Mouse (Mus musculus) v-Abl transformed pro-B cells (cell line): ENCODE results near the gene Mfsd13b.
"Not testable (repeated sequence)": the region's sequence is repeated elsewhere in the genome, so short reads cannot be mapped to it uniquely, and the experiment has no call there.

Experiments used
- in situ Hi-C, 2 experiments: fragments of 400-800 bp; cut with MboI; formaldehyde crosslinking; loops; one replicate each; pipeline ENCODE4 v1.15.1; 2025; ENCODE audit not compliant: unreplicated experiment in 2 of 2

Gene Mfsd13b

DNA sequence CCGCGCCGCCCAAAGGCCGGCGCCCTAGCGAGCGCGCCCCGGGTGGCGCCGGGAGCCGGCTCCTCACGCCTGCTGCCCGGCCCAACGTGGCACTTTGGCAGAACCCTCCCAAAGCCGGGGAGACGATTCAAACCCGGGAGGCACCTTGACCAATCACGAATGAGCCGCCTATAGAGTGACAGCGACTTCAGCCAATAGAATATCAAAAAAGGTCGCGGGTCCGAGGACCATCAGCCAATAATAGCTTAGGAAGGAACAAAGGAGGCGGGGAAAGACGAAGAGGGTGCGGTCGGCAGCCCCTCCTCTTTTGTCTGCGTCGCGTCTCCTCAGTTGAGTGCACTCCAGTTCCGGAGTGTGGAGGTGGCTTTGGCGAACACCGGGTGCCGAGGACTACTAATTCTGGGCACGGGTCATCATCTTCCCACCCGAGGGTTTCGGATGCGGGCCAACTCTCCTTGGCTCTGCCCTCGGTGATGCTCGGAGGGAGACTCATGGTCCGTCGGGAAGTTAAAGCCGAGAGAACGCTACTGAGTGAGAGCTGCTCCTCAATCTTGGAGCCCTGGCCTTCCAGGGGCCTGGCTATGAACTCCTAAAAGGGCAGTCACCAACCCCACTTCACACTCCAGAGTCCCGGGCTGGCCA, at the start of gene Mfsd13b, which contains the start of gene Cdr2:
Mfsd13b (plus strand) TSS at position 310 of the 642 bp plus-strand sequence.
Cdr2 (minus strand) TSS at position 113 of the 642 bp plus-strand sequence.
- in situ Hi-C loops: no loop called here

DNA sequence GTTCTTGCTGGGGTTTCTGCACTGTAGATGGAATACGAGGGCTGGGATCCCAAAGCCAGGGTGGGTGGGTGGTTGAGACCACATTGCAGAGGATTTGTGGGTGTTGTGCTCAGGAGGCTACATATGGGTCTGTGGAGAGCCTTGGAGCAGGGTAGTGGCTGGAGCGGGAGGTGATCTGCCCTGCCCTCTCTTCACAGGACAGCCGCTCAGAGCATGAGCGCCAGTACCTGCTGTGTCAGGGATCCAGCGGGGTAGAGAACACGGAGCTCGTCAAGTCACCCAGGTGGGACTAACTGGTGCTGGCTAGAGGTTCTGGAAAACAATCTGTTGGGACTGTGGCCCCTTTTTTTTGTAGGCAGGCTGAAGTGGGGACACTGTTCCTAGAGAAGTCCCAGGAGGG, 49.2 kb upstream of the Mfsd13b start:
- in situ Hi-C loops: loop anchor here (5.0 to 25.0 kb wide), 3 partner anchors 134 to 704 kb away; no protein-coding TSS in a partner anchor

GRCm38 (mm10) chr7:120933680-120934195, 48.6 kb upstream of the Mfsd13b start:
- in situ Hi-C loops: loop anchor here (5.0 to 25.0 kb wide), 3 partner anchors 134 to 704 kb away; no protein-coding TSS in a partner anchor

- in situ Hi-C loops: loop anchor here (5.0 to 25.0 kb wide), 3 partner anchors 133 to 703 kb away; no protein-coding TSS in a partner anchor
Observed at GRCm38 (mm10) chr7:120934716-120935115, 47.6 kb upstream of the Mfsd13b start.

GRCm38 (mm10) chr7:120936522-120936921, 45.8 kb upstream of the Mfsd13b start:
- in situ Hi-C loops: loop anchor here (25.0 kb wide), 1 partner anchor 701 kb away; no protein-coding TSS in a partner anchor

- in situ Hi-C loops: loop anchor here (25.0 kb wide), 1 partner anchor 699 kb away; no protein-coding TSS in a partner anchor
Observed at GRCm38 (mm10) chr7:120938206-120938605, 44.1 kb upstream of the Mfsd13b start.

- in situ Hi-C loops: loop anchor here (25.0 kb wide), 1 partner anchor 697 kb away; no protein-coding TSS in a partner anchor
Observed at GRCm38 (mm10) chr7:120940343-120940742, 42.0 kb upstream of the Mfsd13b start.

GRCm38 (mm10) chr7:120941214-120941613, 41.1 kb upstream of the Mfsd13b start:
- in situ Hi-C loops: loop anchor here (25.0 kb wide), 1 partner anchor 696 kb away; no protein-coding TSS in a partner anchor

DNA sequence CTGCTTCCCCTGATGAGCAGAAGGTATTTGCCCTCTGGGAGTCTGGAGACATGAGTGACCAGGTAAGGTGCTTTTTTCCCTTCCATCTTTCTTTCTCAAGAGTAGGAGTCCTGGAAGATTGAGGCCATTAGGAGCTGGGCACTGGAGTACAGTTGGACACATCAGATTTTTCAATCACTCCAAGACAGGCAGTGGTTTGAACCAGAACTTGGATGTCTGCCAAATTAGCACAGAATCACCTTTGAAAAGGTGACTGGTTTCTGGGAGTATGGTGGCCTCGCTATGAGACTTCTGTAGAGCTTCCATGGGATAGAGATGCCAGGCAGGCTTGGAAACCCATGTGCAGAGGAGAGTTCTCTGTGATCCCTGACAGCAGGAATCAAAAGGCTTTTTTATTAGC, 39.8 kb upstream of the Mfsd13b start:
- in situ Hi-C loops: loop anchor here (25.0 kb wide), 1 partner anchor 695 kb away; no protein-coding TSS in a partner anchor

DNA sequence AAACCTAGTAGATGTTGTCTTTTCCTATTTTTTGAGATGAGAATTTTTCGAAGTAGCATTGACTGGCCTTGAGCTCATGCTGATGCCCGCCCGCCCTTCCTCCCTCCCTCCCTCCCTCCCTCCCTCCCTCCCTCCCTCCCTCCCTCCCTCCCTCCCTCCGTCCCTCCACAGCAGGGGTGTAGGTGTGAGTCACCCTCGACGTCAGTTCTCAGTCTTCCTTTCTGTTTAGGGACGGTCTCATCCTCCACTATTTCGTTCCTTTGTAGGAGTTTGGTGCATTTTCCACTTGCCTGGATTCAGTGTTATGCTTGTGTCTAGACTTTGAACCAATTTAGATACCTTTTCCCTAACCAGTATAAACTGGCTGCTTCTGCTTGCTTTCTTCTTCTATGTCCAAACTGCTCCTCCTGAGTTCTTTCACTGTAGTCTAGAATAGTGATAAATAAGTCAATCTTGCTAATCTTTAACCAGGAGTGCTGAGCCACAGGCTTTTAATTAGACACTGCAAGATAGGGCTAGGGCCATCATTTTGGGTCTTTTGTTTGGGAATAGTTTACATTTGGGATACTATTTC, 38.3 kb upstream of the Mfsd13b start:
- in situ Hi-C loops: loop anchor here (25.0 kb wide), 1 partner anchor 693 kb away; no protein-coding TSS in a partner anchor

DNA sequence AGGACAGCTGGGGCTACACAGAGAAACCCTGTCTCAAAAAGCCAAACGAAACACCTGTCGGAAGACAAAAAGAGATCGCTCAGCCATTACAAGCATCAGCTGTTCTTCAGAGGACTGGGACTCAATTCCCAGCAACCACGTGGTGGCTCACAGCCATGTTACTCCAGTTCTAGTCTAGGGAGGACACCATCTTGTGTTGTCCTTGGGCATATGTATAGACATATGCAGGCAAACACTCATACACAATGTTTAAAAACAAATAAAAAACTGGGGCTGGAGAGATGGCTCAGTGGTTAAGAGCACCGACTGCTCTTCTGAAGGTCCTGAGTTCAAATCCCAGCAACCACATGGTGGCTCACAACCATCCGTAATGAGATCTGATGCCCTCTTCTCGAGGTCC, 28.7 kb upstream of the Mfsd13b start:
- in situ Hi-C loops: not testable (repeated sequence)

DNA sequence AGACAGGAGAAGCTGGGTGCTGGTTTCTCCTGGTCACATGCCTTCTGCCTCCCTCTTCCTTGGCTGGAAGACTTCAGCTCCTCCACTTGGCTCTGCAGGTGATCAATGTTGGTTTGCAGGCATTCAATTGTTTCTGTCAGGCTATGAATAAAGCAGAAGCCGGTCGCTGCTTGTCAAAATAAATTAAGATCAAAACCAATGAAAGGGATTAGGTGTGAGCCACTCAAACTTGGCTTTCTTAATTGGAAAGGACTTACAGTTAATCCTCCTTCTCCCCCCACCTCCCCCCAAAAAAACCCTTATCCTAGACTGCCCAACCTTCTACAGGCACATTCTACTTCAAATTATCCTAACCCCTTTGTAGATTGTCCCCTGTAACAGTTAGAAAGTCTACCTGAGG, 22.2 kb upstream of the Mfsd13b start:
- in situ Hi-C loops: no loop called here

GRCm38 (mm10) chr7:120960601-120961000, 21.7 kb upstream of the Mfsd13b start:
- in situ Hi-C loops: no loop called here

GRCm38 (mm10) chr7:120961893-120962292, 20.4 kb upstream of the Mfsd13b start:
- in situ Hi-C loops: no loop called here

GRCm38 (mm10) chr7:120963126-120963525, 19.2 kb upstream of the Mfsd13b start:
- in situ Hi-C loops: no loop called here

- in situ Hi-C loops: no loop called here
Observed at GRCm38 (mm10) chr7:120969221-120969620, 13.1 kb upstream of the Mfsd13b start.

GRCm38 (mm10) chr7:120970112-120970511, 12.2 kb upstream of the Mfsd13b start:
- in situ Hi-C loops: no loop called here

DNA sequence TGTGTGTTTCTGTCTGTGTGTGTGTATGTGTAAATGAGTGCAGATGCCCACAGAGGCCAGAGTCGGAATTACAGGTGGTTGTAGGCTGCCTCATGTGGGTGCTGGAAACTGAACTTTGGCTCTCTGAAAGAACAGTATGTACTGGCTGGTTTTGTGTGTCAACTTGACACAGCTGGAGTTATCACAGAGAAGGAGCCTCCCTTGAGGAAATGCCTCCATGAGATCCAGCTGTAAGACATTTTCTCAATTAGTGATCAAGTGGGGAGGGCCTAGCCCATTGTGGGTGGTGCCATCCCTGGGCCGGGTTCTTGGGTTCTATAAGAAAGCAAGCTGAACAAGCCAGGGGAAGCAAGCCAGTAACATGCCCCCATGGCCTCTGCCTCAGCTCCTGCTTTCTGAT, 9.8 kb upstream of the Mfsd13b start:
- in situ Hi-C loops: not testable (repeated sequence)

- in situ Hi-C loops: no loop called here
Observed at GRCm38 (mm10) chr7:120974001-120974400, 8.3 kb upstream of the Mfsd13b start.

DNA sequence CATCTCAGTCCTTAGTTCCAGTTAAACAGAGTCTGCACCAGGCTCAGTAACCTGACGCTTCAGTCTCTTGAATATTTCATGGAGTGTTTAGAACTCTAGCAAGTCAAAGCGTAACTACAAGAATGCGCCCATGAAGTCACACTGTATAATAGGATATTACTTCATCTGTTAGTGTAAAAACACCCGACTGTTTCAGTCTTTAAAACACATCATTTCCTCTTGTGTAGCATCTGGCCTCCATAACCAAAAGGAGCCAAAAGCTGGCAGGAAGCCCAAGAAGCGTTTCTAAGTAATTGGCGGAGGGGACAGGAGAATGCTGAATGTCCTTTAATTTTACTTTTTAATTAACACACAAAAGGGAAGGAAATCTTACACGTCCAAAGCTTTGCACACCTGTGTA, 5.2 kb upstream of the Mfsd13b start:
- in situ Hi-C loops: no loop called here

- in situ Hi-C loops: no loop called here
Observed at GRCm38 (mm10) chr7:120980041-120980440, 2.3 kb upstream of the Mfsd13b start.
